Mouse (Mus musculus) thymus, adult 2 months (tissue): ENCODE data around the gene Midn. TPM values are rescaled to one million over a fixed set of nuclear protein-coding genes. Genes with fewer than 3 reads are reported as not detected.

ENCODE experiments used
- DNase-seq: peaks from one replicate; pipeline ENCODE4 v3.0.0; 2021
- H3K27ac ChIP-seq: fragments of 200-500 bp; 2 replicates; pipeline ENCODE4 v1.5.1; 2012; ENCODE audit warnings: low read length, control low read depth; ENCODE audit not compliant: control insufficient read depth, insufficient read depth
- H3K27me3 ChIP-seq: fragments of 200-500 bp; 2 replicates; pipeline ENCODE4 v1.6.1; 2012; ENCODE audit warnings: mild to moderate bottlenecking, low read length, moderate library complexity, mixed read lengths; ENCODE audit not compliant: control insufficient read depth, insufficient read depth
- H3K36me3 ChIP-seq: fragments of 200-500 bp; 2 replicates; pipeline ENCODE4 v1.6.1; 2012; ENCODE audit warnings: mild to moderate bottlenecking, low read length, moderate library complexity; ENCODE audit not compliant: control insufficient read depth, insufficient read depth
- H3K4me1 ChIP-seq: fragments of 200-500 bp; replicated peaks from 2 replicates; pipeline ENCODE4 v1.6.1; 2012; ENCODE audit warnings: low read length; ENCODE audit not compliant: control insufficient read depth, insufficient read depth
- H3K4me3 ChIP-seq: fragments of 200-500 bp; 2 replicates; pipeline ENCODE4 v1.5.1; 2012; ENCODE audit warnings: mild to moderate bottlenecking, low read length, control low read depth, moderate library complexity; ENCODE audit not compliant: control insufficient read depth, insufficient read depth
- CTCF ChIP-seq: fragments of 200-500 bp; IDR thresholded peaks from 2 replicates; pipeline ENCODE4 v1.5.1; 2012; ENCODE audit warnings: mild to moderate bottlenecking, control low read depth, low read length, moderate library complexity, borderline replicate concordance; ENCODE audit not compliant: control insufficient read depth, poor library complexity, insufficient read depth; ENCODE audit errors: extremely low read depth
- POLR2A ChIP-seq: fragments of 200-500 bp; IDR thresholded peaks from 2 replicates; pipeline ENCODE4 v1.6.1; 2012; ENCODE audit warnings: mild to moderate bottlenecking, low read length, control low read depth, moderate library complexity; ENCODE audit not compliant: control insufficient read depth, poor library complexity, insufficient read depth; ENCODE audit errors: extremely low read depth
- WGBS: fragments of 180-500 bp; shearing (Covaris S2); methylation state at CpG from one replicate; pipeline ENCODE4 v1.1.7; 2018; 5-methylcytosine and 5-hydroxymethylcytosine counted together
- polyA plus RNA-seq: library from polyadenylated mRNA; depleted of rRNA; stranded (reverse); fragments of >200 nt; gene quantifications from 2 replicates; pipeline ENCODE4 v1.2.3, GENCODE M21; 2012

Midn gene
- polyA plus RNA-seq, 1 experiment = 342 TPM

DNA sequence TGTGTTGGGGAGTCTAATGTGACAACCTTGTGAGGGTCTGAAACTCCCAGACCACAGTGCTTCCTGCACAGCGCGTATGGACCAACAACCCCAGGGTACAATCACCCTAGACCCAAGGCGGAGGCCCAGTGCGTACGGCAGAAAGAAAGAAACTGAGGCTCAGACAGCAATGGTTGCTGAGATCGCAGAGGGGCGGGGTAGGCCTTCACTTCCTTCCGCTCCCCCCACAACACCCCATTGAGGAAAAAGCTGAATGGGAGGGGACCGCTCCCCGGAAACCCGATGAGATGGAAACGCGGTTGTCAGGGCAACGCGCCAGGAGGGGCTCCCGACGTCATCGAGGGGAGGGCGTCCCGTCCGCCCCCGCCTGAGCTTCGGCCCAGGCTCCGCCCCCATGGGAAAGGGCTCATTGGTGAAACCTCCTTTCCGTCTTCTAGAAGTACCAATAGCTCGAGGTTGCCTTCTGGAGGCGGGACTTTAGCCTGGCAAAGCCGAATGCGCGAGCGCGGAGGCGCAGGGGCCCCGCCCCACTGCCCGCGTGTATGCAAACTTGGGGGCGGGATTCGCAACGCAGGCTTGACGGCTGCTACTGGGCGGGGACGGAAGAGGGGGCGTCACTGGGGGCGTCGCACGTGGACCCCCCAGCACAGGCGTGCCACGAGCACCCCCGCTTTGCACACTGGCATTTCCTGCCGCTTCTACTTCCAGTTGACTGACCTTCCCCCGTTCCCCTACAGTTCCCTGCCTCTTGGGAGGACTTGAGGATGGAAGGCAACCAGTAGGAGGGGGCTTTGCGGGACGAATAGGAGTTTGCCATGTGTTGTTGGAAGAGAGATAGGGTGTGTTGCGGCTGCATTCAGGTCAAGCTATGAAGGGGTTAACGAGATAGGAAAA, 11.7 kb downstream of the Midn start:
- peaks cover 27% of the 10 kb centered on the region for H3K36me3 ChIP-seq
- peak overlapping the region; percentile 89 for H3K27ac ChIP-seq
- under 1% methylated on average over 55 of the region's 55 CpGs for WGBS
- H3K4me3 ChIP-seq = peak overlapping the region; percentile 50
- peak; percentile 38; the same call in 1 of the 2 replicates for TF ChIP-seq POLR2A
- TF ChIP-seq CTCF = peak; percentile 47; the same call in 1 of the 2 replicates
- DNase-seq = peak; percentile 100
- H3K27me3 ChIP-seq = no peaks in the 10 kb centered on the region
- peaks cover 80% of the 10 kb centered on the region for H3K4me1 ChIP-seq

DNA sequence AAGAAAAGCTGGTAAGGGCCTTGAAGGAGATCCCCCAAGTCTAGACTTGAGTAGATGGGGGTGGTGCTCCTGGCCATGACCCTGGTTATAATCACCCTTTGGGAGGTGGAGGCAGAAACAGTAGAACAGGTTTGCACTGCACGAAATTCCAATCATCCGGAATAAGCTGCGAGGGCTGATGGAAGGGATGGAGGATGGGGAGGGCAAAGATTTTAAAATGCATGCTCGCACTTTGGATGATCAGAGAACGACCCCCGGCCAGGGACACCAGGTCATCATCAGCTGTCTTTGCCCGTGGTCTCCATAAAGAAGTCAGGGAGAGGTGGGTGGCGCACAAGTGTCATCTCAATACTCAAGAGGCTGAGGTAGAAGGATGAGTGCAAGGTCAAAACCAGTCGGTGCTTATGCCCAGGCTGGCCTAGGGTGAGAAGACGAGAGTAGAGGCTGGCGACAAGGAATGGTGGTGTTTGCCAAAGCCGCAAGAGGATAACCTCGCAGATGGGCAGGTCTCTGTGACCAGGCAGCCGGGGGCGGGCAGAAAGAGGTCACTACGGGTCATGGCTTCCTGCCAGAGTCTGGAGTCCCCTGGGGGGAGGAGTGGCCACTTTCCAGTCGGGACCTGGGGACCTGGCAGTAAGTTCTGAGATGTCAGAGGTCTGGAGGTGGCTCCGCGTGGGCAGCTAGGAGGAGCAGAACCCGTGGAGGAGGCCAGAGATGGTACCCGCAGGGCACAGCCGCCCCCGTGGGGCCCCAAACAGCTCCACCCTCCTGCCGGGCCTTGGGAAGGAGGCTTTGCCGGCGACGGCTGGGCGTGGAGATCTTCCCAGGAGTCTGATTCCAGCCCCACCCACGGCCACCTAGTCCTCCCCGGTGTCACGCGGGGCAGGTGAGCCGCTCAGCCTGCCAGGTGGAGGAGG, 12.6 kb downstream of the Midn start:
- 12% methylated on average over 32 of the region's 33 CpGs for WGBS
- TF ChIP-seq CTCF (no peak), POLR2A (0 out of 2 replicates have a peak, but pooled peaks have one; percentile 25)
- Histone ChIP-seq H3K27me3 (no peaks in the 10 kb centered on the region), H3K27ac (peak overlapping the region; percentile 83), H3K4me3 (peak overlapping the region; percentile 43), H3K36me3 (peaks cover 18% of the 10 kb centered on the region), H3K4me1 (peaks cover 83% of the 10 kb centered on the region)
- peak; percentile 50 for DNase-seq

DNA sequence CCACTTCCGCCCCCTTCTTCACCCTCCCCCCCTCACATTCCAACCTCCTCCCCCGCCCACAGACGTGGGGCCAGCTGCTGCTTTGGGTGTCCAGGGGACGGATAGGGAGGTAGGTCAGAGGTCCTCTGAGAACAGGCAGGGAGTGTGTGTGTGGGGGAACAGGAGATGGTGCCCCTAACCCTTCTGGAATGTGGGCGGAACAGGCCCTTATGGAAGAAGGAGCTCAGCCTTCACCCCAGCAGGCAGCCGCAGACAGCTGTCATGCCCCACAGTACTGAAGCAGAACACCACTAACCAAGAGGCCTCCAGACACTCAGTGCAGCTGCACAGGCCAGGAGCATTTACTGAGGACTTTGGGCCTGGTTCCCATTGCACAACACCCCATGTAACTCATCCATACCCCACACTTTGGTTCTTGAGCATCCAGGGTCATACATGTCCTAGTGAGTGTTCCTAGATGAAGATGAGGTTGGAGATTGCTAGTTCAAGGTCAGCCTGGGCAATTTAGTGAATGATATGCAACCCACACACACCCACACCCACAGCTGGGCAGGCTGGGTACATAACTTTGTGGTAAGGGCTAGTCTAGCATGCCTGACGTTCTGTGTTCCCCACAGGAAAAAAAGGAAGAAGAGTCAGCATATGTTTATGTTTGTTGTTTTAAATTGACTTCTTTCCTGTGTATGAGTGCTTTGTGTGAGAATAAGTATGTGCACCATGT, 13.6 kb downstream of the Midn start:
- Histone ChIP-seq H3K27ac (peak overlapping the region; percentile 83), H3K36me3 (peaks cover 9% of the 10 kb centered on the region), H3K4me1 (peaks cover 80% of the 10 kb centered on the region), H3K27me3 (no peaks in the 10 kb centered on the region), H3K4me3 (no peak overlapping the region)
- 32% methylated on average over 7 of the region's 7 CpGs for WGBS
- no peak for TF ChIP-seq POLR2A
- no peak for TF ChIP-seq CTCF
- peak; percentile 34 for DNase-seq

DNA sequence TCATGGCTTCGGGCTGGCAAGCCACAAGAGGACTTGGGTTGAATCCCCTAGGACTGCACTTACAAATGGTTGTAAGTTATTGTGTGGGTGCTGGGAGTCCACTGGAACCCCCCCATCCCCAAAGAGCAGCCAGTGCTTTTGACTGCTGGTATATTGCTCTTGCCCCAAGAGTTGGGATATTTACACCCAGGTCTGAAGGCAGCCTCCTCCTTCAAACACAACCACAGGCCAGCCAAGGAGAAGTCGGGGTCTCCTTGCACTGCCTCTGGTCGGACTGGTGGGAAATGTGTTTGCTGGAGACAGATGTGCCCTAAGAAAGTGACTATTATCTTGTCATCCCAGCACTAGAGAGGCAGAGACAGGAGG, 14.2 kb downstream of the Midn start:
- Histone ChIP-seq H3K27me3 (no peaks in the 10 kb centered on the region), H3K27ac (peak overlapping the region; percentile 83), H3K4me3 (no peak overlapping the region), H3K36me3 (peaks cover 3% of the 10 kb centered on the region; the same call in 1 of the 2 replicates), H3K4me1 (peaks cover 77% of the 10 kb centered on the region)
- DNase-seq = no peak
- TF ChIP-seq CTCF (no peak), POLR2A (no peak)
- 81% methylated on average over 3 of the region's 3 CpGs for WGBS

DNA sequence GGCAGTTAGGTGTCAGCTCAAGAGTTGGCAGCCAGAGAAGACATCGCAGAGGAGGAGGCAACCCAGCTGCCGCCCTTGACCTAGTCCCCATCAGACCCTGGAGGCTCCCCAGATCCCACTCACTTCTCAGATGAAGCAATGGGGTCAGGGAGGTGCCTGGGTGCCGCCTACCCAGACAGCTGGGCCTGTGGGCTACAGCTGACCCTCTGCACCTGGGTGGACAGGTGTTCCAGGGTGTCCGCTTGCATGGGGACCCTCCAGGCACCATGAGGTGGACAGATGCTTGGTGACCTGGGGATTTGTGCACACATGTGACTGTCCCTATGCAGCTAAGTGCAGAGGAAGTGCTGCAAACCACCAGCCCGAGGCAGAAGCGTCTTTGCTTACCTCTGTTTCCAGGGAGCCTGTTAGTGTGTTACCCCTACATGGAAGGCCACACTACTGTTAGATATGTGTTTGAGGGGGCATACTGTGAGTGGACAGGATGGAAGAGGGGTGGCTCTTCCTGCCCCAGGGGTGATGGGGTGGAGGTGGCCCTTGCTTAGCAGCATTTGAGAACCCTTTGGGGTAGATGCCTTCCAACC, 14.7 kb downstream of the Midn start:
- Histone ChIP-seq H3K27ac (peak overlapping the region; percentile 83), H3K4me3 (no peak overlapping the region), H3K36me3 (no peaks in the 10 kb centered on the region), H3K4me1 (peaks cover 73% of the 10 kb centered on the region), H3K27me3 (no peaks in the 10 kb centered on the region)
- 63% methylated on average over 6 of the region's 6 CpGs for WGBS
- TF ChIP-seq POLR2A (no peak), CTCF (no peak)
- peak; percentile 28 for DNase-seq
